Mouse (Mus musculus) layer of hippocampus, adult 18-20 months (tissue): ENCODE measurements around the gene Gphn. TPM values are rescaled to one million over a fixed set of nuclear protein-coding genes. Genes with fewer than 3 reads are reported as not detected.
A peak's percentile ranks its signal among the peaks of the same experiment; 100 is the strongest.
"Not testable (repeated sequence)": the region's sequence is repeated elsewhere in the genome, so short reads cannot be mapped to it uniquely, and the experiment has no call there.

Experiments
- DNase-seq, 2 experiments: peaks; one replicate each; pipeline ENCODE4 v3.0.0; 2022; ENCODE audit warnings: low spot score in 2 of 2
- total RNA-seq, 2 experiments: library from RNA; stranded (reverse); gene quantifications; 2 replicates each; pipeline ENCODE4 v1.2.3; 2021

The Gphn gene
- total RNA-seq, 2 experiments from 2014 or later: 62.2 to 62.4 TPM

DNA sequence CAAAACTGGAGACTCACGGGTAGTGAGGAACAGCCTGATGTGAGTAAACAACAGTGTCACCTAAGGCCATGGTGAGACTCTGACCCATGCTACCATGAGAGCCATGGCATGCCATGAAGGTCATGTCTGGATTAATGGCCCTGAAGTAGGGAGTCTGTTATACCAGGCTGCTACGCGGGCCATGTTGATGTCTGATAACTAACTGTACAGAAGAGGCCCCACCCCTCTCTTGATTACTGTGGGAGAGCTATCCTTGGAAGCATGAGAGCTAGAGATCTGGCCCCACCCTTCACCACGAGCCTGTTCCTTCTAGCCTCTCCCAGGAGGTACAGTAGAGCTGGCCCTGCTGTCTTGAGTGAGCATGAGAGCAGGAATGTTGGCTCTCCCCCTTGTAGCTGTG, 101.8 kb downstream of the Gphn start:
- DNase-seq: no peak

GRCm38 (mm10) chr12:78332107-78332506, 105.9 kb downstream of the Gphn start:
- peak; percentile 68 to 91 for DNase-seq

DNA sequence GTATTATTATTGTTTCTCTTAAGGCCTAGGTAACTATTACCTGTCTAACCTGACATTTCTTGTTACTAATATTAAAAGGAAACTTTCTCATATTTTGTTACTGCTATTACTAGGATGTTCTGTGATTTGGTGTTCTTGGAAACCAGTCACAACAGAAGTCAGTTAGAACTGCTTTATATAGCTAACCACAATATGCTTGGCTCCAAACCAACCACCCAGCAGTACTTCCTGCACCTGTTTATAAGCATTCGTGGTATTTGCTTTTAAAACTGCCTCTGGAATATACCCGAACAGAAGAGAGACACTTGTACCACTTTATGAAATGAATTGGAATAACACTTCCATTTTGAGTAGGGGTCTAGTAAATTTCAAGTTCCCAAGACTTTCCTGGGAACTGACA, 130.3 kb downstream of the Gphn start:
- peak in 1 of 2 experiments; percentile 32 for DNase-seq

- no peak for DNase-seq
Observed at GRCm38 (mm10) chr12:78389267-78389666, 163.1 kb downstream of the Gphn start.

GRCm38 (mm10) chr12:78395297-78395696, 169.1 kb downstream of the Gphn start:
- no peak for DNase-seq

DNA sequence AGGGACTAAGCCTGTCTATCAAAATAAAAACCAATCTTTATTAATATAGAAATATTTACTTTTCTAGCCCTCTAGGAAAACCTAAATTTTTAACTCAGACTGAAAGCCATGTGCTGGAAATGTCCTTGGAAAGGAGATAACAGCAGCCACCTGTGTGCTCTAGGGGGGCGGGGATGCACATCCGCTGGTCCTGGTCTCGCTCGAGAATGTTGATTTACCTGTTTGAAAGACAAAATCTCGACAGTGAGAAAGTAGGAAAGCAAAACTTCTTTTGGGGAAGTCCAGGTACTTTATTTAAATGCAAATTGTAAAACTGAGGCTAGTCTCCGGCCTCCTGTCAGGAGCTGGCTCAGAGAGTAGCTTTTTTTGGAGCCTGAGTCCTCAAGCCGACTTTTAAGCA, 181.3 kb downstream of the Gphn start:
- DNase-seq: not testable (repeated sequence)

GRCm38 (mm10) chr12:78522176-78522575, 296.0 kb downstream of the Gphn start:
- DNase-seq: no peak

DNA sequence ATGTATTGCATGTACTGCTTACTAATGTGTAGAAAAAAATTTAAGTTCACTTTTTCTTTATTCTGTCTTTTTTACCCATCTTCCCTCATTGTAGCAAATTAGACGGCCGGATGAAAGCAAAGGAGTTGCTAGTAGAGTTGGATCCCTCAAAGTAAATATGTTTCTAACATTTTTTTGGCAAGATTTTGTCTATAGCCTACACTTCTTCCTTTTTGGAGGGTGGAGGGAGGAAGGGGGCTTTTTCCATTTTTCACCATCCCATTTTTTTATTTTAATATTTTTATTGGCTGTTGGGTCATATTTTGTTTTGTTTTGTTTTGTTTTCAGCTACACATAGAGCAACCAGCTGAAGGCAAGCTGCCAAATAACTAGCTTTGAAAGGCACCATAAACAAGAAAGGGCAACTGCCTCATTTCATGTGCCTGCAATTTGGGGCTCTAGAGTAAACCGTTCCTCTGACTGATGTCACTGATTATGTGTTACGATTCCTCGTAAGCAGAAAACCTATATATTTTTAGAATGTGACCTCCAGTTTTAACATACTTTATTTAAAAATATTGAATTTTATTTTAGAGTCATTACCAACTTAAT, 296.7 kb downstream of the Gphn start:
- no peak for DNase-seq

GRCm38 (mm10) chr12:78537590-78537989, 311.4 kb downstream of the Gphn start:
- DNase-seq: not testable (repeated sequence)

GRCm38 (mm10) chr12:78550913-78551312, 324.7 kb downstream of the Gphn start:
- DNase-seq: no peak

DNA sequence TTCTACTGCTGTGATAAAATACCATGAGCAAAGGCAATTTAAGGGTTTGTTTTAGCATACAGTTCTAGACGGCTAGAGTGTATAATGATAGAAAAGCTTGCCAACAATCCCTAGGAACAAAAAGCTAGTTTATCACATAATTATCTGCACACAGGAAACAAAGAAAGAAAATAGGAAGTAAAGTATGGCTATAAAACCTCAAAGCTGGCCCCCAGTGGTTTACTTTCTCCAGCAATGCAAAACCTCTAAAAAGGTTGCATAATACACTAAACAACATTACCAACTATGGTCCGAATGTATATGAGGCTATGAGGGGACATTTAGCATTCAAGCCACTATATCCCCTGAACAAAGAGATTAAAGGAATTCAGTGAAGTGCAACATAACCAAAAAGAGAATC, 405.6 kb downstream of the Gphn start:
- no peak for DNase-seq

DNA sequence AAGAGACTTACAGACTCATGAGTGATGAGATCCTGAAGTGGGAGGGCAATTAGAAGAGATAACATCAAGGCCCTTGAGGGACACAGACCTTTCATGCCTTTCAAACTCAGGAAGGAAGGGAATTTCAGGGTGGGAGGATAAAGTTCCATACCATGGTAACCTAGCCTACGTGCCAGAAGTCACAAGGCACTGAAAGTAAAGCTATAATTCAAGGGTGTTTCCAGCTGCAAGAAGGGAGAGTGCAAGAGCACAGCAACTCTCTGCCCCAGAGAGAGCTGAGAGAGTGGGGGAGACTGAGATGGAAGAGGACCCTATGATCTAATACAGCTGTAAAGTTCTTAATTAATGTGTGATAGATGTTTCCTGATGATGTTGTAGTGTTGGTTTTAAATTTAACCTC, 413.3 kb downstream of the Gphn start:
- DNase-seq: no peak

- no peak for DNase-seq
Observed at GRCm38 (mm10) chr12:78640086-78640485, 413.9 kb downstream of the Gphn start.

DNA sequence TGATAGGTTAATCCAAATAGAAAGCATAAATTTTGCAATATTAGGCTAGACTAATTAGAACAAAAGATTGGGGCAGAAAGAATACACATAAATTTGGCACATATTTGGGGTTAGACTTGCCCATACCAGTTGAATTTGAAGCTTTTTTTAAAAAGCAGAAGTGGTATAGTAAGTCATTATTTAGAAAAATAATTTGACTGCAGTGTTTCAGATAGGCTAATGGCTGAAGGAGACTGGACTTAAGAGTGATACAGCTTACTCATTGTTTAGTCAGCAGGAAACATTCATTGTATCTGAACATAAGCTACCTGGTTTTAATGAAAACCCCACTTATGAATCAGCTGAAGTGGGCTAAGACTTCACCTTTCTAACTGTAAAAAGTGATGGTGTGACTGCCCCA, 415.0 kb downstream of the Gphn start:
- no peak for DNase-seq

DNA sequence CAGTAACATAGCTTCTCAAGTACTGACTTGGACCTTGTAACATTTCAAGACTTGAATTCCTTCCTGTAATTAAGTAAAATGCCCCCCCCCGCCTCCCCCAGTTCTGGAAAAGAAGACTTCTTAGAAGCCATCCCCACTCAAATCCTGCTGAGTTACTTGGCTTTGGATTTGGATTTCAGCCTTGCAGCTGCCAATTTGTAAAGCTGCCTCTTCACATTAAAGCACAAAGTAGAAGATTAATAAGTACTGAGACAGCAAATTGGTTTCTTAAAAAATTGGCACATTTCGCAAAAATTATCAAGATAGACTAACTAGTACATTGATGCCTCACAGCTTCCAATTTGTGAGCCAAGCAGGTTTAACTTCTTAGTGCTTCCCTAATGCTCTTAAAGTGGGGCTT, 417.5 kb downstream of the Gphn start:
- DNase-seq: no peak

DNA sequence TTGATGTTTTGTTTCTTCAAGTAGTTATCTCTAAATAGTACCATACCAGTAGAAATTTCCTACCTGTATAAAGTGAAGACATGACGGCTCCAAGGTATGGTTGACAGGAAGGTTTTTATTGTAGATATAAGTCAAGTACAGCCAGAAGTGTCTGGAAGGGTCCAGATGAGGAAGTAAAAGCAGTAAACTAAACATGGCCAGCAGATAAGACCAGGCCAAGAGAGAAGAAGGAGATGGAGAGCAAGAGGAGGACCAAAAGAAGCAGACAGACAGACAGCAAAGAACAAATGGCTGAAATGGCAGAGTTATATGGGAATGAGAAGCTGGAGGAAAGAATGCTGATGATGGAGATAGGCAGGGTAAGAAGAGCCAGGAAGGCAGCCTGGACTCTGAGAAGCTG, 419.1 kb downstream of the Gphn start:
- DNase-seq: no peak

- no peak for DNase-seq
Observed at GRCm38 (mm10) chr12:78659718-78660304, 433.6 kb downstream of the Gphn start.

DNA sequence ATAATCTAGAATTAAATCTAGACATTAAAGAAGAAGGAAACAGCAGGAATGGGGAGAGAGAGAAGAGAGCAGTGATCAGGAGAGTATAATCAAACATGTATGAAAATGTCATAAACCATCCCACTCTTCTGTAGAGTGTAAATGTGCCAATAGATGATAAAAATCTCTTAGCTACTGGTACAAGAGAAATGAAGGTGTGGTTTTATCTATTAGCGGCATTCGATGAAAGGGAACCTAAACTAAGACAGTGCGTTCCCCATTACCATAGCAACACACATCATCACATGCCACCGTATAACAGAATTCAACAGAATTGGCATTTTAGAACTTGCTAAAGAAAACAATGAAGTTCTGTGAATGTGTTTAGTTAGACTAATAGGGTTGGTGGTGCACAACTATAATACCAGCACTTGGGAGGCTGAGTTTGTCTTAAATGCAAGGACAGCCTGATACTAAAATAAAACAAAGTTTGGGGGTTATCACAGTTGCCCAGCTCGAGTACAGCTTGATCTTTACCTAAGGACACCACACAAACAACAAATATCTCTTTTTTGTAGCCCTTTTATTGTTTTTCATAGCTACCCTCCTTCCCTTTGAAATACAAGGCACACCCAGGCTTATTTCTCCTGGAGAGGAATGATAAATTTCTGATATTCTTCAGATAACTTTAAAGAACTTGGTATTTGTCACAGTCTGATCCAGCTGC, 452.1 kb downstream of the Gphn start:
- DNase-seq: no peak

DNA sequence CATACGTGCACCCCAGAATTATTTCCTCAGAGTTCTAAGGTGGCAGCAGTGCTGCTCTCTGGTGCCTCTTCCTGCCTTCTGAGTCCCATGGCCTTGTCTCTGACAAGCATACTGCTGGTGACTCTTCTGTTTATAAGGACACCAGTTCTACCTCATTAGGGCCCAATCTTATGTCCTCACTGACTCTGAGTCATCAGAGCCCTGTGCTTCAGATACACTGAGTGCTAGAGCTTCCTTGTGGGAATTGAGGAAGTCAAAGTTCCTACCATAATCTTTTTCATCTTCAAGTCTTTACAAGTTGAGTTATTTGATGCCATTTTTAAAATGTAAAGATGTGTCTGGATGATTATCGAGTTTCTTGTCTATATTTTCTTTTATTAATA, 452.6 kb downstream of the Gphn start:
- DNase-seq: no peak

- no peak for DNase-seq
Observed at GRCm38 (mm10) chr12:78681048-78681447, 454.9 kb downstream of the Gphn start.

- no peak for DNase-seq
Observed at GRCm38 (mm10) chr12:78682279-78682678, 456.1 kb downstream of the Gphn start.

GRCm38 (mm10) chr12:78685669-78686215, 459.6 kb downstream of the Gphn start:
- peak in 1 of 2 experiments; percentile 62 for DNase-seq
